Mouse (Mus musculus) ES-Bruce4 (cell line): ENCODE results near the gene Krtap3-3.

Experiments
- CTCF ChIP-seq: IDR thresholded peaks from one replicate; pipeline ENCODE4 v1.8.1; 2011; ENCODE audit warnings: low read depth, low read length
- EP300 ChIP-seq: IDR thresholded peaks from 2 replicates; pipeline ENCODE4 v1.6.1; 2011; ENCODE audit warnings: low read depth, low read length; ENCODE audit not compliant: insufficient read depth

- TF ChIP-seq CTCF (no peak), EP300 (no peak)
Observed at GRCm38 (mm10) chr11:99566530-99566929, 15.9 kb upstream of the Krtap3-3 start, which contains the start of gene Krtap3-1.
